Mouse (Mus musculus) stomach, postnatal 0 days (tissue): ENCODE measurements around the gene Nbas.

Experiments used
- CTCF ChIP-seq: IDR thresholded peaks from 2 replicates; pipeline ENCODE4 v1.5.1; 2016; ENCODE audit warnings: antibody characterized with exemption, low read depth, mild to moderate bottlenecking, moderate library complexity
- EP300 ChIP-seq: optimal IDR thresholded peaks from 2 replicates; pipeline ENCODE3; 2016; ENCODE audit warnings: antibody characterized with exemption

DNA sequence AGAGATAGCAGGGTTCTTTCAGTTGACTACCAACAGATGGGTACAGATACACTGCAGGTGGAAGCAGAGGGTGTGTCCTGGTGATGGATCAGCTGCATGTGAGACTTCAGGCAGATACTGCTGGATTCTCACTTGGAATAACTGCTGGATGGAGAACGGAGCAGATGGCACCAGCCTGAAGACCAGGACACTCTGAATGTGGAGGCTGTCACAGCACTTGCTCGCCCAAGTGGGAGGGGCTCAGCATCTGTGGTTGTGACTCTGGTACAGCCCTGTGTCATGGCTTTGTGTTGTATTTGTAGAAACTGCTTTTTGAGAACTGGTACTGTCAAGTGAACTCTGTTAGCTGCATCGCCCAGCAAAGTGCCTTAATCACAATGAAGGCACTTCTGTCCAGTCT is 231.3 kb downstream of the Nbas start:
- TF ChIP-seq CTCF (no peak), EP300 (no peak)
